Mouse (Mus musculus) MEL (cell line): Measurements from ENCODE around the gene Eif5a. TPM values are rescaled to one million over a fixed set of nuclear protein-coding genes. Genes with fewer than 3 reads are reported as not detected.

Experiments used
- DNase-seq: peaks from one replicate; pipeline ENCODE4 v3.0.0; 2011; ENCODE audit warnings: low read depth, low spot score
- H3K27ac ChIP-seq: 2 replicates; pipeline ENCODE4 v1.5.1; 2012; ENCODE audit warnings: low read depth, mild to moderate bottlenecking, control low read depth, low read length, moderate library complexity; ENCODE audit not compliant: control insufficient read depth
- H3K27me3 ChIP-seq, 2 experiments: fragments of 150-350 bp in 1 of 2; sonication (generic) in 1 of 2; 2 replicates each; pipeline ENCODE4 v1.6.1; 2012; ENCODE audit warnings: low read length in 2 of 2, mild to moderate bottlenecking in 2 of 2, improper control_type of control experiment in 1 of 2, moderate library complexity in 1 of 2; ENCODE audit not compliant: insufficient read depth in 2 of 2, control insufficient read depth in 1 of 2
- H3K36me3 ChIP-seq, 2 experiments: 2 replicates each; pipeline ENCODE4 v1.6.1; 2012 to 2014; ENCODE audit warnings: low read length in 2 of 2, improper control_type of control experiment in 1 of 2, inconsistent platforms in 1 of 2, mild to moderate bottlenecking in 1 of 2; ENCODE audit not compliant: insufficient read depth in 2 of 2, control insufficient read depth in 1 of 2
- H3K4me1 ChIP-seq, 2 experiments: fragments of 150-350 bp in 1 of 2; sonication (generic) in 1 of 2; 2 replicates each; pipeline ENCODE4 v1.6.1; 2012; ENCODE audit warnings: low read length in 2 of 2, improper control_type of control experiment in 1 of 2, mild to moderate bottlenecking in 1 of 2; ENCODE audit not compliant: insufficient read depth in 2 of 2, control insufficient read depth in 1 of 2
- H3K4me3 ChIP-seq, 2 experiments: fragments of 150-350 bp in 1 of 2; sonication (generic) in 1 of 2; 2 replicates each; pipeline ENCODE4 v1.5.1; 2012; ENCODE audit warnings: low read depth in 2 of 2, low read length in 2 of 2, mild to moderate bottlenecking in 2 of 2, moderate library complexity in 2 of 2, control low read depth in 1 of 2, improper control_type of control experiment in 1 of 2; ENCODE audit not compliant: control insufficient read depth in 1 of 2, insufficient read depth in 1 of 2
- H3K79me2 ChIP-seq: 2 replicates; pipeline ENCODE4 v1.6.1; 2012; ENCODE audit warnings: mild to moderate bottlenecking, low read length, moderate library complexity; ENCODE audit not compliant: control insufficient read depth, poor library complexity, insufficient read depth
- H3K9ac ChIP-seq: 2 replicates; pipeline ENCODE4 v1.6.1; 2012; ENCODE audit warnings: low read depth, mild to moderate bottlenecking, control low read depth, low read length, moderate library complexity; ENCODE audit not compliant: control insufficient read depth, poor library complexity, severe bottlenecking
- H3K9me3 ChIP-seq: fragments of 150-350 bp; sonication (generic); replicated peaks from 2 replicates; pipeline ENCODE4 v1.6.1; 2012; ENCODE audit warnings: mild to moderate bottlenecking, low read length, improper control_type of control experiment, moderate library complexity; ENCODE audit not compliant: insufficient read depth
- BHLHE40 ChIP-seq: IDR thresholded peaks from 2 replicates; pipeline ENCODE4 v1.6.1; 2012; ENCODE audit warnings: low read depth, mild to moderate bottlenecking, inconsistent platforms, low read length, improper control_type of control experiment, borderline replicate concordance
- CHD1 ChIP-seq: IDR thresholded peaks from 2 replicates; pipeline ENCODE4 v1.6.1; 2012; ENCODE audit warnings: low read depth, mild to moderate bottlenecking, inconsistent platforms, low read length, improper control_type of control experiment
- CHD2 ChIP-seq: IDR thresholded peaks from 2 replicates; pipeline ENCODE4 v1.6.1; 2011; ENCODE audit warnings: low read length, improper control_type of control experiment
- E2F4 ChIP-seq: IDR thresholded peaks from 2 replicates; pipeline ENCODE4 v1.6.1; 2011; ENCODE audit warnings: low read depth, low read length, improper control_type of control experiment, borderline replicate concordance
- ELF1 ChIP-seq: IDR thresholded peaks from 2 replicates; pipeline ENCODE4 v1.6.1; 2014; ENCODE audit warnings: low read depth, mild to moderate bottlenecking, inconsistent platforms, low read length, improper control_type of control experiment, moderate library complexity
- ETS1 ChIP-seq: IDR thresholded peaks from 2 replicates; pipeline ENCODE4 v1.6.1; 2012; ENCODE audit warnings: low read depth, mild to moderate bottlenecking, inconsistent platforms, low read length, improper control_type of control experiment, moderate library complexity
- GATA1 ChIP-seq: IDR thresholded peaks from 2 replicates; pipeline ENCODE4 v1.6.1; 2011; ENCODE audit warnings: low read depth, low read length, improper control_type of control experiment
- JUND ChIP-seq: IDR thresholded peaks from 2 replicates; pipeline ENCODE4 v1.6.1; 2011; ENCODE audit warnings: low read depth, mild to moderate bottlenecking, improper control_type of control experiment, low read length
- MXI1 ChIP-seq: IDR thresholded peaks from 2 replicates; pipeline ENCODE4 v1.6.1; 2011; ENCODE audit warnings: mild to moderate bottlenecking, low read depth, low read length, improper control_type of control experiment
- NELFE ChIP-seq: IDR thresholded peaks from 2 replicates; pipeline ENCODE4 v1.6.1; 2011; ENCODE audit warnings: low read depth, low read length, improper control_type of control experiment
- POLR2A ChIP-seq, 2 experiments: IDR thresholded peaks; 2 replicates each; pipeline ENCODE4 v1.6.1; 2011 to 2012; ENCODE audit warnings: low read length in 2 of 2, mild to moderate bottlenecking in 2 of 2, control low read depth in 1 of 2, improper control_type of control experiment in 1 of 2, low read depth in 1 of 2, moderate library complexity in 1 of 2; ENCODE audit not compliant: control insufficient read depth in 1 of 2, insufficient read depth in 1 of 2, poor library complexity in 1 of 2
- POLR2AphosphoS2 ChIP-seq: IDR thresholded peaks from 2 replicates; pipeline ENCODE4 v1.6.1; 2011; ENCODE audit warnings: low read length, improper control_type of control experiment
- RAD21 ChIP-seq: IDR thresholded peaks from 2 replicates; pipeline ENCODE4 v1.6.1; 2011; ENCODE audit warnings: mild to moderate bottlenecking, low read depth, low read length, improper control_type of control experiment
- RCOR1 ChIP-seq: IDR thresholded peaks from 2 replicates; pipeline ENCODE4 v1.6.1; 2012; ENCODE audit warnings: low read depth, mild to moderate bottlenecking, inconsistent platforms, low read length, improper control_type of control experiment
- SIN3A ChIP-seq: IDR thresholded peaks from 2 replicates; pipeline ENCODE4 v1.6.1; 2012; ENCODE audit warnings: low read length, improper control_type of control experiment, inconsistent platforms
- SMC3 ChIP-seq: IDR thresholded peaks from 2 replicates; pipeline ENCODE4 v1.6.1; 2011; ENCODE audit warnings: low read depth, low read length, improper control_type of control experiment
- TAL1 ChIP-seq: IDR thresholded peaks from 2 replicates; pipeline ENCODE4 v1.6.1; 2012; ENCODE audit warnings: mild to moderate bottlenecking, inconsistent platforms, low read length, moderate library complexity, mixed read lengths
- TCF12 ChIP-seq: IDR thresholded peaks from 2 replicates; pipeline ENCODE4 v1.6.1; 2014; ENCODE audit warnings: low read depth, mild to moderate bottlenecking, inconsistent platforms, low read length, improper control_type of control experiment, moderate library complexity
- USF1 ChIP-seq: IDR thresholded peaks from 2 replicates; pipeline ENCODE4 v1.6.1; 2014; ENCODE audit warnings: low read depth, mild to moderate bottlenecking, inconsistent platforms, low read length, improper control_type of control experiment, moderate library complexity
- ZKSCAN1 ChIP-seq: IDR thresholded peaks from 2 replicates; pipeline ENCODE4 v1.6.1; 2012; ENCODE audit warnings: low read depth, mild to moderate bottlenecking, inconsistent platforms, low read length, improper control_type of control experiment, moderate library complexity
- ZMIZ1 ChIP-seq: IDR thresholded peaks from 2 replicates; pipeline ENCODE4 v1.6.1; 2012; ENCODE audit warnings: low read depth, mild to moderate bottlenecking, inconsistent platforms, low read length, improper control_type of control experiment, moderate library complexity
- polyA plus RNA-seq, 2 experiments: library from polyadenylated mRNA; stranded (reverse) in 1 of 2; unstranded in 1 of 2; fragments of >175 nt in 1 of 2; fragments of >200 nt in 1 of 2; gene quantifications; 2 replicates each; pipeline versions ENCODE4 v1.2.1 to v1.2.4; 2012; ENCODE audit warnings: low replicate concordance in 2 of 2, low read depth in 1 of 2; ENCODE audit not compliant: insufficient read length in 2 of 2, insufficient read depth in 1 of 2, missing spikeins in 1 of 2
- total RNA-seq: library from RNA; depleted of rRNA; stranded (reverse); fragments of 300-350 nt; gene quantifications from 2 replicates; pipeline ENCODE4 v1.2.3, GENCODE M21; 2012

Eif5a gene
- total and polyA plus RNA-seq, 3 experiments: 1,272 to 3,185 (median 1,428) TPM

DNA sequence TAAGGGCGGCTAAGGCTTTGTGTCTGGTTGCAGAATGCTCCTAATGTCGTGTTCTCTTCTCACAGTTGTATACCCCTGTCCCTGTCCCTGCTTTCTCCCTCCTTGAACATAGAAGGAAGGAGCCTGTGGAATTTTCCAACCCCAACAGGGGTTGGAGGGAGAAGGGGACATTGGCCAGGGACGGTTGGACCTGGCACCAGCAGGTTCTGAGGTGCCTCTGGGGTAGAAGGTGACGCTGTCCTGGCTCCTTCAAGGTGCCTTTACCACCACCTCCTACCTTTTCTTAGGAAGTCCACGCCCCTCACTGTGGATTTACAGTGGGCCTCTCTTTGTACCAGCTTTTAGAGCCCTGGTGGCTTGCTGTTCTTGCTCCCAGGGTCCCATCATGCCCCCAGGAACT is 16.1 kb upstream of the Eif5a start:
- H3K27ac ChIP-seq: no peak overlapping the region
- no peaks in the 10 kb centered on the region for H3K79me2 ChIP-seq
- H3K9ac ChIP-seq: no peak overlapping the region
- H3K27me3 ChIP-seq: peaks cover 3 to 7% of the 10 kb centered on the region in 2 experiments; a peak in 3 of 4 replicates
- no peak overlapping the region for H3K4me3 ChIP-seq
- TF ChIP-seq CHD2 (no peak), SMC3 (no peak), CHD1 (no peak), POLR2A (IDR thresholded peaks at IDR 0.05; ENCODE audit: control insufficient read depth in 1 of 2, insufficient read depth in 1 of 2, low read depth in 1 of 2, low read length in 2 of 2, poor library complexity in 1 of 2) (no peak), MXI1 (no peak), E2F4 (no peak), RAD21 (no peak), POLR2AphosphoS2 (no peak), ZMIZ1 (no peak), NELFE (no peak), GATA1 (no peak), SIN3A (no peak), ZKSCAN1 (no peak), JUND (no peak), RCOR1 (no peak), TCF12 (no peak), ELF1 (no peak)
- TF ChIP-seq, all 39 proteins: peak for 0
- Histone ChIP-seq H3K36me3 (peaks cover 0 to 6% of the 10 kb centered on the region in 2 experiments; a peak in 2 of 4 replicates), H3K9me3 (no peaks in the 10 kb centered on the region), H3K4me1 (peaks cover 3 to 4% of the 10 kb centered on the region in 2 experiments; a peak in 1 of 4 replicates)
- no peak for DNase-seq

DNA sequence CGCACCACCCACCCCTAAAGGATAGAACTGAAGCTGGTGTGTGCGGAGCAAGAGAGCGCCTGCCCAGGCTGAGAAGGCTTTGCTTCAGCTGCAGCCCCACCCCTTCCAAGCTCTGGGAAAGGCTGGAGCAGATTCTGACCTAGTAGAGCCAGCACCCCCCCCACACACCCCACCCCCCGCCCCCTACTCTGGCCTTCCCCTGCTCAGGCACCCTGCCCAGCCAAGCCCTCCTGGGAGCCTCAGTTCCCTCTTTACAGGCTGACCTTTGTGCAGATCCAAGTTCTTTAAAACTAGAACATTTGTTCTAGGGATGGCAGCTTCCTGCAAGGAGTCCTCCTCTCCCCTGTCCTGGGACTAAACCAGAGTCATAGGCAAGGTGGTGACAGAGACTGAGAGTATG is 15.6 kb upstream of the Eif5a start:
- H3K9me3 ChIP-seq: no peaks in the 10 kb centered on the region
- H3K27me3 ChIP-seq: peaks cover under 1 to 4% of the 10 kb centered on the region in 2 experiments; a peak in 3 of 4 replicates
- H3K9ac ChIP-seq: no peak overlapping the region
- no peak overlapping the region for H3K4me3 ChIP-seq
- TF ChIP-seq TAL1 (no peak), NELFE (no peak), USF1 (no peak), ETS1 (no peak), BHLHE40 (no peak)
- TF ChIP-seq, all 39 proteins: peak for 0
- H3K4me1 ChIP-seq: peaks cover 3 to 8% of the 10 kb centered on the region in 2 experiments; a peak in 2 of 4 replicates
- no peak for DNase-seq
- no peaks in the 10 kb centered on the region for H3K79me2 ChIP-seq
- H3K27ac ChIP-seq: no peak overlapping the region
- peaks cover 0 to 8% of the 10 kb centered on the region in 2 experiments; a peak in 2 of 4 replicates for H3K36me3 ChIP-seq
